Mouse (Mus musculus) B cell, adult 62 days (primary cell): ENCODE measurements around the gene E430018J23Rik. TPM values are rescaled to one million over a fixed set of nuclear protein-coding genes. Genes with fewer than 3 reads are reported as not detected.

Experiments used
- total RNA-seq: library from RNA; stranded (reverse); gene quantifications from 4 replicates; pipeline ENCODE4 v1.2.4, GENCODE M21; 2023

E430018J23Rik gene
- 4.6 to 7.8 TPM (median 6.1 TPM) in 4 replicates for total RNA-seq

DNA sequence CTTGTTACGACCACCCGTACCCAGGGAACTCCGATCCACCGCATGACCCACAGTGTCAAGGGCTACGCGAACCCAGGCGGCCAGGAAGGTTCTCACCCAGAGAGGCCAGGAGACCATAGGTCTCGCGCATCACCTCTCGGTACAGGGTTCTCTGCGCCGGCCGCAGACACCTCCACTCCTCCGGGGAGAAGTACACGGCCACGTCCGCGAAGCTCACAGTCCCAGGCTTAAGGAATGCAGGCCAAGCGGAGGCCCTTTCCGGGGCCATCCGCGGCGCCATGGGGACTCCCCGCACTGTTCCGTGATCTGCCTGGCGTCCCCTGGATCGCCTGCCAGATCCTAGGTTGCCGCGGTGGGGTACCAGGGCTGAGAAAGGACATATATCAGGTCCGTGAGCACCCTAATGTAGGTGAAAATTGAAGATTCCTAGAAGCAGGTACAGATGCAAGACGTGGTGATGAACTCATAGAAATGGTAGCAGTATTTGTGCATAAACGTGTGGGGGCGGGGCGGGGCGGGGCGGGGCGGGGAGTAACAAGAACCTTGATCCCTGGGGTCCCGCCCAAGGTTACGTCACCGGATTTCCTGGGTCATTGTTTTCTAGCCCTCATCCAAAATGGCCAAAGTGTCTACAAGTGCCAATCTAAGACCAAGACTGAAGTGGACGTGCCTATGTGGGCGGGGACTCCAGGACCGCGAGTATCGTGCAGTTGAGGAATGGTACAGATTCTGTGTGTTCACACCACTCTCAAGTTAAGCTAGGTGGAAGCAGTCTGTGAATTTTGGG is at the start of gene E430018J23Rik:
Gene E430018J23Rik, minus strand, starts transcription at position 473 of the 787 bp plus-strand sequence.

DNA sequence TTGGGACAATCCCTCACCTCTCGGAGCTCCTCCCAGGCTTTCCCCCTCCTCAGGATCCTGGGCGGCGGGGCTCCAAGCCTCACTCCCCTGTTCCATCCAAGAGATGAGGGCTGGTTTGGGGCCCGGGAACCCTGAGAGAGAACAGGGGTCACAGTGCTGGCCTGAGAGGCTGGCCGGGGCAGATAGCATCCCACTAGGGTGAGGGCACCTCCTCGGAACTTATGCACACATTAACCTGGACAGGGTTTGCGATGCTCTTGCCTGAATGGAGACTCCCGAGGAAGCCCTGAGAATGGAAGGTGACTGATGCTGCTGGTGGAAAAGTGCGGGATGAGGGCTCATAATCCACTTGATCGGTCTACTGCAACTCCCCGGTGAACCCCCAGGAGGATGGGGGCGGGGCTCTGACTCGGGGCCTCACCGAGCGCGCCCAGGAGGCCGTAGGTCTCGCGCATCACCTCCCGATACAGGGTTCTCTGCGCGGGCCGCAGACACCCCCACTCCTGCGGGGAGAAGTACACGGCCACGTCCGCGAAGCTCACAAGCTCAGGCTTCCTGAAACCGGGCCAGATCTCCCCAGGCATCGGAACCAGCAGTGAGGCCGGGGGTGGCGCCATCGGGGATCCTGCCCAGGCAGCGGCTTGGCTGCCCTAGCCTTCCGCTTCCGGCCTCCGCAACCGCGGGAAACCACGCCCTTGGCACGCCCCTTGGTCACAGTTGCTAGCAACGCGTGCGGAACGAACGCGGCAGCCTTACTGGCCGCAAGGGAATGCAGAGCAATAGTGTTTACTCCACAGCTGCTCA is 28.2 kb upstream of the E430018J23Rik start, which contains the start of gene Zfp688:
Gene Zfp688, minus strand, starts transcription at position 681 of the 804 bp plus-strand sequence.

DNA sequence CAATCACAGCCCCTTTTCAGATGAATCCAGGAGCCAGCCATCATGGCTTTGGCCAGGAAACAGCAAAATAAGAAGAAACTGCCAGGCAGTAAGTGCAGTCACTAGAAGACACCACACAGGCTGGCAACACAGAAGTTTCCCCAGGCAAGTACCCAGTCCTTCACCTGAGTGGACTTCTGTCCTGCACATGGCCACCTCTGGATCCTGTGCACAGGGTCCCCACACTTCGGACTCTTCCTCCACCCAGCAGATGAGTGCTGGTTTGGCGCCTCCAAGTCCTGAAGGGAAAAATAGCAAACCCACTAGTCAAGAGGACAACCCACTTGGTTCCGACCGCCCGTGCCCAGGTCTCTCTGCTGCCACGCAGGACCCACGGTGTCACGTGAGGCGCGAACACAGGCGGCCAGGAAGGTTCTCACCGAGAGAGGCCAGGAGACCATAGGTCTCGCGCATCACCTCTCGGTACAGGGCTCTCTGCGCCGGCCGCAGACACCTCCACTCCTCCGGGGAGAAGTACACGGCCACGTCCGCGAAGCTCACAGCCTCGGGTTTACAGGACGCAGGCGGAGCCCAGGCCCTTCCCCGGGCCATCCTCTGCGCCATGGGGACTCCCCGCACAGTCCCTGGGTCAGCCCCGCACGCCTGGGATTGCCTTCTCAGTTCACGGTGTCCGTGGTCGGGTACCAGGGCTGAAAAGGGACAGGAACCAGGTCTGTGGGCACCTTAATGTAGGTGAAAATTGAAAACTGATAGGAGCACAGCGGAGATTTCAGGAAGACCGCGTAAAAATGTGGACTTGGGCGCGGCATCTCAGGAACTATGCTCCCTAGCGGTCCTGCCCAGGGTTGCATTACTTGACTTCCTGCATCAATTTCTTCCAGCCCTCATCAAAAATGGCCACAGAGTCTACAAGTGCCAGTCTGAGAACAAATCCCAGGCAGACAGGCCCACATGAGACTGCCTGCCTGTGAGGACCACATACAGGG is 12.9 kb upstream of the E430018J23Rik start, which contains the start of gene Zfp764:
Gene Zfp764, minus strand, starts transcription at position 821 of the 986 bp plus-strand sequence.

DNA sequence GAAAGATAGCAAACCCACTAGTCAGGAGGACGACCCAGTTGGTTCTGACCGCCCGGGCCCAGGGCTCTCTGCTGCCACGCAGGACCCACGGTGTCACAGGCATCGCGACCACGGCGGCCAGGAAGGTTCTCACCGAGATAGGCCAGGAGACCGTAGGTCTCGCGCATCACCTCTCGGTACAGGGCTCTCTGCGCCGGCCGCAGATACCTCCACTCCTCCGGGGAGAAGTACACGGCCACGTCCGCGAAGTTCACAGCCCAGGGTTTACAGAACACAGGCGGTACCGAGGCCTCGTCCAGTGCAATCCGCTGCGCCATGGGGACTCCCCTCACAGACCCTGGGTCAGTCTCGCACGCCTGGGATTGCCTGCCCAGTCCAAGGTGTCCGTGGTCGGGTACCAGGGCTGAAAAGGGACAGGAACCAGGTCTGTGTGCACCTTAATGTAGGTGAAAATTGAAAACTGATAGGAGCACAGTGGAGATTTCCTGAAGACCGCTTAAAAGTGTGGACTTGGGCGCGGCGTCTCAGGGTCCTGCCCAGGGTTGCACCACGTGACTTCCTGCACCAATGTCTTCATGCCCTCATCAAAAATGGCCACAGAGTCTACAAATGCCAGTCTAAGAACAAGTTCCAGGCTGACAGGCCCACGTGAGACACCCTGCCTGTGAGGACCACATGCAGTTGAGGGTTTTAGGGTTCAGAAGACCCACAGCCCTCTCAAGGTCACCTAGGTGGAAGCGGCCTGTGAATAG is 6.6 kb downstream of the E430018J23Rik start, which contains the start of gene 9130019O22Rik:
Gene 9130019O22Rik, minus strand, starts transcription at position 526 of the 752 bp plus-strand sequence.

DNA sequence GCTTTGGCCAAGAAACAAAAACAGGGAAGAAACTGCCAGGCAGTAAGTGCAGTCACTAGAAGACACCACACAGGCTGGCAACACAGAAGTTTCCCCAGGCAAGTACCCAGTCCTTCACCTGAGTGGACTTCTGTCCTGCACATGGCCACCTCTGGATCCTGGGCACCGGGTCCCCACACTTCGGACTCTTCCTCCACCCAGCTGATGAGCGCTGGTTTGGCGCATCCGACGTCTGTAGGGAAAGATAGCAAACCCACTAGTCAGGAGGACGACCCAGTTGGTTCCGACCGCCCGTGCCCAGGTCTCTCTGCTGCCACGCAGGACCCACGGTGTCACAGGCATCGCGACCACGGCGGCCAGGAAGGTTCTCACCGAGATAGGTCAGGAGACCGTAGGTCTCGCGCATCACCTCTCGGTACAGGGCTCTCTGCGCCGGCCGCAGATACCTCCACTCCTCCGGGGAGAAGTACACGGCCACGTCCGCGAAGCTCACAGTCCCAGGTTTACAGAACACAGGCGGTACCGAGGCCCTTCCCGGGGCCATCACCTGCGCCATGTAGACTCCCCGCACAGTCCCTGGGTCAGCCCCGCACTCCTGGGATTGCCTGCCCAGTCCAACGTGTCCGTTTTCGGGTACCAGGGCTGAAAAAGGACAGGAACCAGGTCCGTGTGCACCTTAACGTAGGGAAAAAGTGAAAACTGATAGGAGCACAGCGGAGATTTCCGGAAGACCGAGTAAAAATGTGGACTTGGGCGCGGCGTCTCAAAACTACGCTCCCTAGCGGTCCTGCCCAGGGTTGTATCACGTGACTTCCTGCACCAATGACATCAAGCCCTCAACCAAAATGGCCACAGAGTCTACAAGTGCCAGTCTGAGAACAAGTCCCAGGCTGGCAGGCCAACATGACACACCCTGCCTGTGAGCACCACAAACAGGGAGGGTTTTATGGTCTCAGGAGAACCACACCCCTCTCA is 17.9 kb downstream of the E430018J23Rik start, which contains the start of gene Zfp747:
Gene Zfp747, minus strand, starts transcription at position 780 of the 975 bp plus-strand sequence.

DNA sequence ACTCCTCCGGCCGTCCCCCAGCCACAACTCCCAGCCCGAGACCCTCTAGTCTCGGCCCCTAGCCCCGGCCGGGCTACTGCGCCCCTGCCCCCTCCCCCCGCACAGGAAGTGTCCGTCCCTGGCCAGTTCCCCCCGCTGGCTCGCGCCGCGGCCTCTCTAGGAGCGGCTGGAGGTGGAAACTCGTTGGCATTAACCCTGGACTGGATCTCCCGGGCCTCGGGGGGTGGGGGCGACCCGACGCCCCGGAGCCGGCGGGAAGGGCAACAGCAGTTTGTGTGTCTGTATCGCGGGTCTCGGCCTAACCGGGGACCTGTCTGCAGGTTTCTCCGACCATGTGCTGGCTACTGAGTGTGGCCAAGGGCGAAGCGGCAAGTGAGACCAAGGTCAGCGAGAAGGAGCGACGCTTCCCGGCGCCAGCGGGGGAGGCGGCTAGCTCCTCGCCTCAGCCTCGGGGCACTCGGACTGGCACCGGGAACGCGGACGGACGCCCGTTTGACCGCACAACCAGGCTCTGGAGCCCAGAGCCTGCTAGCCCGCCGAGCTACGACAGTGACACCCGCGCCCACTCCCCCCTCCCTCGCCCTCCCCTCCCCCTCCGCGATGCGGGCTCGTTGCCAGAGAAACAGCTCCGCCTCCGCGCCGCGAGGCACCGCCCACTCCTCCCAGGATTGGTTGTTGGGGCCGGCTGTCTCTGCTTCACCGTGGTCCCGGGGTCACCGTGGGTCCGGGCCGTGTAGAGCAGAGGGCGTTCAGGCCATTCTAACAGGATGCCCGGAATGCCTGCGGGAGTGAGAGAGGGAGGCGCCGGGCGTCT is 47.7 kb downstream of the E430018J23Rik start, which contains the start of gene Zfp768:
Gene Zfp768, minus strand, starts transcription at position 78 of the 814 bp plus-strand sequence.

Other genes starting within 250 kb of the E430018J23Rik start
- gene Cd2bp2, start 197.6 kb downstream of the E430018J23Rik start, total RNA-seq = 69.5 to 80.2 TPM (median 75.6 TPM) in 4 replicates
- 49.9 to 72.7 TPM (median 65.7 TPM) in 4 replicates for gene Tbc1d10b, start 185.2 kb downstream of the E430018J23Rik start, total RNA-seq
- 4.1 to 8.2 TPM (median 5.3 TPM) in 4 replicates for gene Mylpf, start 184.7 kb downstream of the E430018J23Rik start, total RNA-seq
- 8.8 to 11.3 TPM (median 10.0 TPM) in 4 replicates for gene Zfp553, start 160.6 kb downstream of the E430018J23Rik start, total RNA-seq
- gene Sept1, start 160.5 kb downstream of the E430018J23Rik start, total RNA-seq = 398 to 439 TPM (median 400 TPM) in 4 replicates
- 11.6 to 23.5 TPM (median 13.5 TPM) in 4 replicates for gene Zfp771, start 149.4 kb downstream of the E430018J23Rik start, total RNA-seq
- gene Dctpp1, start 132.9 kb downstream of the E430018J23Rik start, total RNA-seq = 14.3 to 19.5 TPM (median 15.7 TPM) in 4 replicates
- gene Sephs2, start 119.6 kb downstream of the E430018J23Rik start, total RNA-seq = 24.1 to 28.3 TPM (median 25.3 TPM) in 4 replicates
- 114 to 124 TPM (median 119 TPM) in 4 replicates for gene Itgal, start 97.4 kb downstream of the E430018J23Rik start, total RNA-seq
- 2.3 to 4.1 TPM (median 3.3 TPM) in 4 replicates for gene Zfp768, start 48.0 kb downstream of the E430018J23Rik start, total RNA-seq
- gene Zfp747, start 17.6 kb downstream of the E430018J23Rik start, total RNA-seq = 11.6 to 15.7 TPM (median 12.1 TPM) in 4 replicates
- 2.9 to 4.1 TPM (median 3.2 TPM) in 4 replicates for gene 9130019O22Rik, start 6.5 kb downstream of the E430018J23Rik start, total RNA-seq
- gene Zfp764, start 13.2 kb upstream of the E430018J23Rik start, total RNA-seq = 7.5 to 9.6 TPM (median 9.1 TPM) in 4 replicates
- gene Zfp688, start 28.4 kb upstream of the E430018J23Rik start, total RNA-seq = 12.3 to 17.4 TPM (median 14.9 TPM) in 4 replicates
- 4.0 to 6.0 TPM (median 4.9 TPM) in 4 replicates for gene Zfp689, start 55.5 kb upstream of the E430018J23Rik start, total RNA-seq
- gene Prr14, start 66.0 kb upstream of the E430018J23Rik start, total RNA-seq = 136 to 150 TPM (median 139 TPM) in 4 replicates
- 294 to 330 TPM (median 310 TPM) in 4 replicates for gene Fbrs, start 85.6 kb upstream of the E430018J23Rik start, total RNA-seq
- 220 to 229 TPM (median 223 TPM) in 4 replicates for gene Srcap, start 118.4 kb upstream of the E430018J23Rik start, total RNA-seq
- 45.9 to 50.2 TPM (median 48.5 TPM) in 4 replicates for gene Gm42715, start 126.0 kb upstream of the E430018J23Rik start, total RNA-seq
- gene Tmem265, start 167.8 kb upstream of the E430018J23Rik start, total RNA-seq = 8.3 TPM in 1 of 4 replicates, not detected in the others
- 119 to 136 TPM (median 126 TPM) in 4 replicates for gene Phkg2, start 179.7 kb upstream of the E430018J23Rik start, total RNA-seq
- gene Ccdc189, start 195.0 kb upstream of the E430018J23Rik start, total RNA-seq = 0.38 to 1.5 TPM (median 0.60 TPM) in 4 replicates
- gene Rnf40, start 195.1 kb upstream of the E430018J23Rik start, total RNA-seq = 148 to 154 TPM (median 150 TPM) in 4 replicates
- 3.0 to 5.8 TPM (median 3.5 TPM) in 4 replicates for gene Zfp629, start 222.2 kb upstream of the E430018J23Rik start, total RNA-seq